Mouse (Mus musculus): ENCODE data around the gene Atp8a1. TPM values are rescaled to one million over a fixed set of nuclear protein-coding genes. Genes with fewer than 3 reads are reported as not detected.

The Atp8a1 gene
- polyA plus RNA-seq, 1 experiment from 2014 or later: 54.7 TPM

DNA sequence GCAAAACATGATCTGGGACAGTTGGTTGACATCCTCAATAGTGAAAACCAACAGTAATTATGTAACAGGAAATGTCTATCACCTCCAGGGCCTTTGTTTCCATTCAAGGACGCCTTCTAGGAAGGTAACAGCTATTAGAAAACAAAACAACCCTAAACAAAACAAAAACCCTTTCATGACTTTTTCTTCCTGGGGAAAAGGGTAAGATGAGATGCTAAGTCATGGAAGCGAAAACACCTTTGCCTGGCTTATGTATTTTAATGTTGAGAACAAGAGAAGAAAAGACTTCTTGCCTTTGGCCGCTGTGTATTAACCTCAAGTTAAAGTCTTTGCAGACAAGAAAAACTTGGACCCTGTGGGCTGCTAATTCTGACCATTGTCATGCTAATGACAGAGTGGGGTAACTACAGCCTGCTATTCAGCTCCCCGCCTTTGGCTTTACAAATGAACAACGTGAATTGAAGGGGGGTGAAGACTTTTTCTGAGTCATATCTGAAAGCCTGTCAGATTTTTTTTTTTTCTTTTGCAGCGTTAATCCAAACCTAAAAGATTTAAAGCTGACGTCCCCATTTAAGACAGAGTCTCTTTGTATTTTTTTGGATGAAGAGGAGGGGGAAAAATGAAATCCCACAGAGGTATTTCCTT lies 214.0 kb downstream of the Atp8a1 start:
- Histone ChIP-seq H3K36me3 (ENCODE audit: control insufficient read depth, insufficient read depth, low read length) (peaks cover 20% of the 10 kb centered on the region; the same call in 1 of the 2 replicates), H3K27ac (replicated peaks; ENCODE audit: low read depth, low read length) (0 out of 2 replicates have a peak overlapping the region, but pooled peaks have one; percentile 9), H3K4me2 (ENCODE audit: low read length) (peak overlapping the region; percentile 27; the same call in 1 of the 2 replicates), H3K4me1 (ENCODE audit: control insufficient read depth, insufficient read depth, low read length) (peaks cover 17% of the 10 kb centered on the region; the same call in 1 of the 2 replicates), H3K9ac (replicated peaks; ENCODE audit: low read length) (no peak overlapping the region), H3K9me3 (ENCODE audit: control insufficient read depth, low read length) (no peaks in the 10 kb centered on the region), H3K4me3 (replicated peaks; ENCODE audit: low read depth, low read length) (no peak overlapping the region), H3K27me3 (ENCODE audit: control insufficient read depth, insufficient read depth, low read length) (peaks cover 55% of the 10 kb centered on the region)
- ATAC-seq (ENCODE audit: low FRiP score, low TSS enrichment) (peak; percentile 81; the same call in 1 of the 2 replicates), DNase-seq (peak; percentile 69)
- 4% methylated on average over 7 of the region's 7 CpGs for WGBS

DNA sequence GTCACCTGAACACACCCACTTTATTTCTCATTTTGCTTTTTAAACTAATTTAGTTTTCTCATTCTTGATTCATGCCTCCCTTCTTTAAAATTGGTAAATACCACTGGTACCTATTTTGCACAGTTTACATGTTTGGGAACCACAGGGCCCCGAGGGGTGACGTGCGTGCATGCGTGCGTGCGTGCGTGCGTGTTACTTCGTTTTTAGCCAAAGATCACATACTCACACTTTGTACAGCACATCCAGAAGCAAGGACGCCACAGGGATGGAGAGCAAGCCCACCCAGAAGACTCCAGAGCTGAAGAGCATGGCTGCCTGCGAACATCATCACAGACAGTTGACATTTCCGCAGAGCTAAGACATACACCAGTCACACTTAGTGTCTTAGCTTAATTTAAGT lies 216.0 kb downstream of the Atp8a1 start:
- Histone ChIP-seq H3K27ac (replicated peaks; ENCODE audit: low read depth, low read length) (no peak overlapping the region), H3K27me3 (ENCODE audit: control insufficient read depth, insufficient read depth, low read length) (peaks cover 43% of the 10 kb centered on the region), H3K9ac (replicated peaks; ENCODE audit: low read length) (no peak overlapping the region), H3K36me3 (ENCODE audit: control insufficient read depth, insufficient read depth, low read length) (peaks cover 13% of the 10 kb centered on the region; the same call in 1 of the 2 replicates), H3K4me1 (ENCODE audit: control insufficient read depth, insufficient read depth, low read length) (peaks cover 17% of the 10 kb centered on the region; the same call in 1 of the 2 replicates), H3K9me3 (ENCODE audit: control insufficient read depth, low read length) (no peaks in the 10 kb centered on the region), H3K4me3 (replicated peaks; ENCODE audit: low read depth, low read length) (no peak overlapping the region), H3K4me2 (ENCODE audit: low read length) (no peak overlapping the region)
- DNase-seq: no peak
- ATAC-seq (ENCODE audit: low FRiP score, low TSS enrichment): no peak
- 92% methylated on average over 12 of the region's 12 CpGs for WGBS

DNA sequence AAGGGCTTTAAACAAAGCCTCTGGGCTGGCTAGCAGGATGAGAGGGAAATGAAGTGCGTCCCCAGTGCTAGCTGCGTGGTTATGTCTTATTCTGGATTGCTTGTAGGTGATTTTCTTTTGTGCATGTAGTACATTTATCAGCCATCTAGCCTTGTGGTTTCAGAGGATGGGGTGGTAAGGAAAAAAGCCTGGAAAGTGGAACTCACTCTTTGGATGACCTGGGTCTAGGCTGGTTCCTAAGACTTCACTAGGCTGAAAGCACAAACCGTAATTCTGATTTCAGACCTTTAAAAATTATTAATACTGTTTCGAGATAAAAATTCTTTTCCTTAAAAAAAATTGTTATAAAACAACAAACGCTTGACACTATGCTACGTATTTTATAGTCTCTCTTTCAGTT lies 217.4 kb downstream of the Atp8a1 start:
- Histone ChIP-seq H3K27me3 (ENCODE audit: control insufficient read depth, insufficient read depth, low read length) (peaks cover 38% of the 10 kb centered on the region), H3K9ac (replicated peaks; ENCODE audit: low read length) (no peak overlapping the region), H3K4me2 (ENCODE audit: low read length) (no peak overlapping the region), H3K27ac (replicated peaks; ENCODE audit: low read depth, low read length) (no peak overlapping the region), H3K9me3 (ENCODE audit: control insufficient read depth, low read length) (no peaks in the 10 kb centered on the region), H3K36me3 (ENCODE audit: control insufficient read depth, insufficient read depth, low read length) (peaks cover 13% of the 10 kb centered on the region; the same call in 1 of the 2 replicates), H3K4me1 (ENCODE audit: control insufficient read depth, insufficient read depth, low read length) (peaks cover 17% of the 10 kb centered on the region; the same call in 1 of the 2 replicates), H3K4me3 (replicated peaks; ENCODE audit: low read depth, low read length) (no peak overlapping the region)
- ATAC-seq (ENCODE audit: low FRiP score, low TSS enrichment) (no peak), DNase-seq (no peak)
- WGBS: 86% methylated on average over 6 of the region's 6 CpGs

DNA sequence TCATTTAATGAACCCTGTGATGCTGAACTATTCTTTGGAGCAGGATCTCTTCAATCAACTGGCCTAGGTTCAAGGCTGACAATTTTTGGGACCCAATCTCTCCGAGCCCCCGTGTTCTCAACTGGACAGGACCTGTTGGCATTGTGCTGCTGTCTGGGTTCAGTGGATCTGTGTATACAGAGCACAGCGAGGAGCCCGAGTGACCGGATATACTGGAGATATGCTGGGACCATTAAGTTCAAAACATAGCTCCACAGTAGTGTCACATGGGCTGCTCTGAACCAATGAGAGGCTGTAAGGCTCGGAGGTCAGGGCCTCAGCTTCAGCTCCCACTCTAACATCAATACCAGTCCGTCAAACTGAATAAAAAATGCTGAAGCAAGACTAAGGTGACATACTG lies 217.8 kb downstream of the Atp8a1 start:
- H3K9ac ChIP-seq (replicated peaks; ENCODE audit: low read length): no peak overlapping the region
- no peak overlapping the region for H3K4me3 ChIP-seq (replicated peaks; ENCODE audit: low read depth, low read length)
- no peak overlapping the region for H3K27ac ChIP-seq (replicated peaks; ENCODE audit: low read depth, low read length)
- H3K36me3 ChIP-seq (ENCODE audit: control insufficient read depth, insufficient read depth, low read length): peaks cover 13% of the 10 kb centered on the region; the same call in 1 of the 2 replicates
- ATAC-seq (ENCODE audit: low FRiP score, low TSS enrichment) (no peak), DNase-seq (no peak)
- 79% methylated on average over 7 of the region's 7 CpGs for WGBS
- H3K27me3 ChIP-seq (ENCODE audit: control insufficient read depth, insufficient read depth, low read length): peaks cover 38% of the 10 kb centered on the region
- H3K4me1 ChIP-seq (ENCODE audit: control insufficient read depth, insufficient read depth, low read length): peaks cover 14% of the 10 kb centered on the region; the same call in 1 of the 2 replicates
- no peaks in the 10 kb centered on the region for H3K9me3 ChIP-seq (ENCODE audit: control insufficient read depth, low read length)
- no peak overlapping the region for H3K4me2 ChIP-seq (ENCODE audit: low read length)

DNA sequence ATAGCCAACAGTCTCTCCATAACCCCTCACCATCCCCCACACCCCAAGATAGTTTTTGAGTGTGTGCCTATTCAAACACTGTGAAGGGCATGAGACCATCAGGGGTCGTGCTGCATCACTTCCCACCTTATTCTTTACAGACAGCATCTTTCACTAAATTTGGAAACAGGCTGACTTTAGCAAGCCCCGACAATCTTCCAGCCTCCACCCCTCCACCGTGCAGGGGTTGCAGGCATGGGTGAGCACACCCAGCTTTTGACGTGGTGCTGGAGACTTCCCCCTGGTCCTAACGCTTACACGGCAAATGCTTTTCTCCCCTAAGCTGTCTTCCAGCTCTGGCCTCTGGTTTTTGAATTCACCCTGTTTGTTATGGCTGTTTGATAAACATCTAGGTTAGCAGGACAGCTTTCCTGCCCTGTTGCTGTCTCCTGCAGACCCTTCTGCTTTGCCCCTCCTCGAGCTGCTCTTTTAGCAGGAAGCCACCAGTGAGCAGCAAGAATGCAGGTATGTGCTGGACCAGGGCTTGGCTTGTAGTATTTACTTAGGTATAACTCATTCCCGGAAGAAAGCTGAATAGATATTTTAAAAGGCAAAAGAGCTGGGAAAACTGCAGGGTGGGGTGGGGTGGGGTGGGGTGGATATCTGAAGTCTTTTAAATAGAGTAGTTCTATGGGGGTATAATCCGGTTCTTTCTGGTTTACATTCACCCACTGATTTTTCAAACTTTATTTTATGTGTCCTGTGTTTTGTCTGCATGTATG lies 218.9 kb downstream of the Atp8a1 start:
- ATAC-seq (ENCODE audit: low FRiP score, low TSS enrichment): no peak
- H3K9me3 ChIP-seq (ENCODE audit: control insufficient read depth, low read length): no peaks in the 10 kb centered on the region
- H3K4me2 ChIP-seq (ENCODE audit: low read length): no peak overlapping the region
- 0 out of 2 replicates have a peak, but pooled peaks cover 3% of the 10 kb centered on the region for H3K4me1 ChIP-seq (ENCODE audit: control insufficient read depth, insufficient read depth, low read length)
- DNase-seq: no peak
- peaks cover 13% of the 10 kb centered on the region; the same call in 1 of the 2 replicates for H3K36me3 ChIP-seq (ENCODE audit: control insufficient read depth, insufficient read depth, low read length)
- peaks cover 44% of the 10 kb centered on the region for H3K27me3 ChIP-seq (ENCODE audit: control insufficient read depth, insufficient read depth, low read length)
- 60% methylated on average over 9 of the region's 9 CpGs for WGBS
- no peak overlapping the region for H3K4me3 ChIP-seq (replicated peaks; ENCODE audit: low read depth, low read length)
- H3K27ac ChIP-seq (replicated peaks; ENCODE audit: low read depth, low read length): no peak overlapping the region
- no peak overlapping the region for H3K9ac ChIP-seq (replicated peaks; ENCODE audit: low read length)

DNA sequence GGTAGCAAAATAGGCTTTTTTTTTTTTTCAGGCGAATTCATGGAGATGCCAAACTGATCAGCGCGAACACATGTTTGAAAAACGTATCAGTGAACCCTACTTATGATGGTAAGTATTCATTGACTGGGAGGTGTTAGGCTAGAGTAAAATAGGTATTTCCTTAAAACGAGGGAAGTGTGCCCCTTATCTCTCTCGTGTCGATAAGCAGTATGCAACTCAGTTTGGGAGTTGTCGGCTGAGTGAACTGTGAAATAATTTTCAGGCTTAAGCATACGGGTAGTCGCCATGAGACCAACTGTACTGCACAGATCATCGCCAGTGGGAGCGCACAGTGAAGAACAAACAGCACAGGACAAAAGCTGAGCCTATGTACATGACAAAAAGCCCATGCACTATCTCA lies 226.0 kb downstream of the Atp8a1 start:
- Histone ChIP-seq H3K4me1 (ENCODE audit: control insufficient read depth, insufficient read depth, low read length) (no peaks in the 10 kb centered on the region), H3K36me3 (ENCODE audit: control insufficient read depth, insufficient read depth, low read length) (peaks cover 17% of the 10 kb centered on the region), H3K9me3 (ENCODE audit: control insufficient read depth, low read length) (no peaks in the 10 kb centered on the region), H3K9ac (replicated peaks; ENCODE audit: low read length) (no peak overlapping the region), H3K4me2 (ENCODE audit: low read length) (no peak overlapping the region), H3K27me3 (ENCODE audit: control insufficient read depth, insufficient read depth, low read length) (peaks cover 44% of the 10 kb centered on the region), H3K27ac (replicated peaks; ENCODE audit: low read depth, low read length) (no peak overlapping the region), H3K4me3 (replicated peaks; ENCODE audit: low read depth, low read length) (no peak overlapping the region)
- ATAC-seq (ENCODE audit: low FRiP score, low TSS enrichment) (no peak), DNase-seq (no peak)
- WGBS: 66% methylated on average over 12 of the region's 12 CpGs

DNA sequence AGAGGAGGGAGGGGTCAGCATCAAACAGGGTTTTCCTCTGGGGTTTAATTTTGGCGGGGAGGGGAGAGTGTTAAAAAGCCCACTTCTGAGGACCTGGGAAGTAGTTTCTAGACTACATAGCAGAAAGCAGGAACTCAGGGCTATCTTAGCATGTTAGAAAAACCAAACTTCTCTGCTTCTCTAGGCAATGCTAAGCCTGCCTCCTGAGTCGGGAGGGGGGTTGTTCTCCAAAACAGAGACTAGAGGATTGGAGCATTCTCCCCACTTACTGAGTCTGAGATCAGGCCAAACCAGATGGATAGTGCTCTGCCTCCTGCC lies 237.8 kb downstream of the Atp8a1 start:
- H3K4me1 ChIP-seq (ENCODE audit: control insufficient read depth, insufficient read depth, low read length): peaks cover 17% of the 10 kb centered on the region
- no peak overlapping the region for H3K9ac ChIP-seq (replicated peaks; ENCODE audit: low read length)
- H3K36me3 ChIP-seq (ENCODE audit: control insufficient read depth, insufficient read depth, low read length): no peaks in the 10 kb centered on the region
- H3K4me2 ChIP-seq (ENCODE audit: low read length): no peak overlapping the region
- ATAC-seq (ENCODE audit: low FRiP score, low TSS enrichment) (no peak), DNase-seq (no peak)
- 6% methylated on average over 2 of the region's 2 CpGs for WGBS
- H3K9me3 ChIP-seq (ENCODE audit: control insufficient read depth, low read length): no peaks in the 10 kb centered on the region
- no peak overlapping the region for H3K27ac ChIP-seq (replicated peaks; ENCODE audit: low read depth, low read length)
- peaks cover 83% of the 10 kb centered on the region for H3K27me3 ChIP-seq (ENCODE audit: control insufficient read depth, insufficient read depth, low read length)
- no peak overlapping the region for H3K4me3 ChIP-seq (replicated peaks; ENCODE audit: low read depth, low read length)

DNA sequence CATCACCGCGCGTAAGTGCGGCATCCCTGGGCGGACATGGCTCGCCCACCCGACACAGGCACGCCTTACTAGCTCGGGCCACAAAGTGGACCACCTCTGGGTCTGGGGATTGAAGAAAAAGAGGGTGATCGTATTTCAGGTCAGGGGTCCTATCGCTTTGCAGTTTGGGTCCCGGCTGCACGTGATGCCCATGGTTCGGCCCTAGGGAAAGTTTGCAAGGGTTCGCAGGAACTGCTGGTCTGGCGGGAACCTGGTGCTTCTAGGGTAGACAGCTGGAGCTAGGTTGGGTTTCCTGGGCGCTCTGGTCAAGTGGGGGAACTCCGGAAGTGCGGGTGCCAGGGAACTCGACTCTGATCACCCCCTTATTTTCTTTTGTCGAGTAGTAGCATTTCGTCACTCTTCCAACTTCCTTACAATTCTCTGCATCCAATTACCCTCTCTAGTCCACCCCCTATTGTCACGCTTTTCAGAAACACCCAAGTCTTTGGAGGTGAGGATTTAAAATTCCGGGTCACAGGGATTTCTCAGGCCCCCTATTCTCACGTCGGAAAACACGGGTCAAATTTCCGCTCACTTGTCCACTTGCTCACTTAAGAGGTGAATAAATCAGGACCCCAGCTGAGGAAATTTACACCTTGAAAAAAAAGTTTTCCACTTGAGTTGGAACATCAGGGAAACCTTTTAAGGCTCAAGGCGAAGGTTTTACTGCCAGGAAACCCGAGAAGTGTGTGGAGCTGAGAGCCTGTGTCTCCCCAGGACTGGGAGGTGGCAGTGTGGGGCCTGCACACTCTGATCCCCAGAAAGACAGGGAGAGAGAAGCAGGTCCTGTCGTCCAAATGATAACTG lies 238.3 kb downstream of the Atp8a1 start:
- H3K36me3 ChIP-seq (ENCODE audit: control insufficient read depth, insufficient read depth, low read length): no peaks in the 10 kb centered on the region
- WGBS: 2% methylated on average over 31 of the region's 31 CpGs
- peaks cover 17% of the 10 kb centered on the region for H3K4me1 ChIP-seq (ENCODE audit: control insufficient read depth, insufficient read depth, low read length)
- no peaks in the 10 kb centered on the region for H3K9me3 ChIP-seq (ENCODE audit: control insufficient read depth, low read length)
- H3K27ac ChIP-seq (replicated peaks; ENCODE audit: low read depth, low read length): no peak overlapping the region
- H3K9ac ChIP-seq (replicated peaks; ENCODE audit: low read length): peak overlapping the region; percentile 48; the same call in 1 of the 2 replicates
- no peak for DNase-seq
- H3K4me2 ChIP-seq (ENCODE audit: low read length): peak overlapping the region; percentile 76
- no peak for ATAC-seq (ENCODE audit: low FRiP score, low TSS enrichment)
- H3K27me3 ChIP-seq (ENCODE audit: control insufficient read depth, insufficient read depth, low read length): peaks cover 82% of the 10 kb centered on the region
- peak overlapping the region; percentile 39 for H3K4me3 ChIP-seq (replicated peaks; ENCODE audit: low read depth, low read length)
